Mouse (Mus musculus) bone marrow, adult 2 months (tissue): ENCODE results near the gene Mgat1.

ENCODE experiments used
- CTCF ChIP-seq: fragments of 200-500 bp; IDR thresholded peaks from 2 replicates; pipeline ENCODE4 v1.5.1; 2011; ENCODE audit warnings: low read length, control low read depth; ENCODE audit not compliant: control insufficient read depth, insufficient read depth
- POLR2A ChIP-seq: fragments of 200-500 bp; IDR thresholded peaks from 2 replicates; pipeline ENCODE4 v1.6.1; 2011; ENCODE audit warnings: low read depth, mild to moderate bottlenecking, control low read depth, low read length, borderline replicate concordance; ENCODE audit not compliant: control insufficient read depth

DNA sequence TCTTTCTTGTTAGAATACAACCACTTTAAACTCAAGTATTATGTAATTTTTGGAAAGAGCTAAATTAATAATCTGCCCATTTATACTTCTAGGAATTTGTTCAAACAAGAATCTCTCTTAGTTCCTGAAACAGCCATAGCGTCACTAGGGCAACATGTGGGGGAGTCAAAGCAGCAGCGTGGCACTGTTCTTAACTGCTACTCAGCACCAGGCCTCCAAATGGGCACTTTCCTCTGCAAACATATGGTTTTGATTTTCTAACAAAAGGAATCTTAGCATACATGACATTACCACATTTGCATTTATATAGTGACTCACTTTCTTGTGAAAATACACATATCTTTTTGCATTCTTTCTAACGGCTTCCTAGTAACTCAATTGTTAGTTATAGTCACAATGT is 11.2 kb upstream of the Mgat1 start:
- TF ChIP-seq CTCF (no peak), POLR2A (no peak)
